Comparison of ENCODE assay signal across 8 mouse cellular contexts in genomic region chr17:34169279-34169678, GRCm38 (mm10). TPM values are rescaled to one million over a fixed set of nuclear protein-coding genes. Genes with fewer than 3 reads are reported as not detected.
DNase-seq lines count a peak whose midpoint lies in the region; ATAC-seq and TF ChIP-seq lines count a peak whose summit lies in the region.

No protein-coding gene starts in this region.

- WGBS in forebrain, embryonic 11.5 days, result 5% methylated on average over 2 of the region's 2 CpGs
- WGBS in forebrain, embryonic 16.5 days, result 2% methylated on average over 2 of the region's 2 CpGs
- WGBS in neural tube, embryonic 15.5 days, result 0% methylated on average over 2 of the region's 2 CpGs
- WGBS in hindbrain, postnatal 0 days, result 0% methylated on average over 2 of the region's 2 CpGs

- no peak for TF ChIP-seq POLR2A in bone marrow macrophage, adult 2 months (IDR thresholded peaks at IDR 0.05; ENCODE audit: borderline replicate concordance, low read depth, low read length)

- no peak overlapping the region for H3K9ac ChIP-seq in forebrain, embryonic 11.5 days (ENCODE audit: low read length)
- H3K9ac ChIP-seq in forebrain, embryonic 16.5 days (replicated peaks; ENCODE audit: low read depth, low read length), result no peak overlapping the region
- H3K9ac ChIP-seq in neural tube, embryonic 15.5 days (replicated peaks), result no peak overlapping the region
- H3K9ac ChIP-seq in hindbrain, postnatal 0 days (replicated peaks; ENCODE audit: low read length), result no peak overlapping the region

- H3K4me1 ChIP-seq in forebrain, embryonic 11.5 days (replicated peaks; ENCODE audit: control insufficient read depth, insufficient read depth, low read length), result no peaks in the 10 kb centered on the region
- H3K4me1 ChIP-seq in forebrain, embryonic 16.5 days (replicated peaks; ENCODE audit: control insufficient read depth, insufficient read depth, low read length), result no peaks in the 10 kb centered on the region
- H3K4me1 ChIP-seq in neural tube, embryonic 15.5 days, result no peaks in the 10 kb centered on the region
- H3K4me1 ChIP-seq in bone marrow macrophage, adult 2 months (ENCODE audit: control insufficient read depth, insufficient read depth, low read length), result peaks cover 7% of the 10 kb centered on the region
- H3K4me1 ChIP-seq in hindbrain, postnatal 0 days (ENCODE audit: insufficient read depth, low read length), result no peaks in the 10 kb centered on the region

- H3K27ac ChIP-seq in forebrain, embryonic 11.5 days (ENCODE audit: low read depth, low read length), result no peak overlapping the region
- H3K27ac ChIP-seq in forebrain, embryonic 16.5 days (ENCODE audit: low read length), result no peak overlapping the region
- no peak overlapping the region for H3K27ac ChIP-seq in neural tube, embryonic 15.5 days (replicated peaks)
- no peak overlapping the region for H3K27ac ChIP-seq in bone marrow macrophage, adult 2 months (ENCODE audit: insufficient read depth, low read depth, low read length)
- H3K27ac ChIP-seq in hindbrain, postnatal 0 days, result no peak overlapping the region

- DNase-seq in forebrain, embryonic 11.5 days (ENCODE audit: low spot score), result peak; percentile 62
- DNase-seq in neural tube, embryonic 10.5 days (ENCODE audit: extremely low spot score, low spot score), result peak; percentile 31
- DNase-seq in hindbrain, postnatal 0 days (ENCODE audit: low spot score), result peak; percentile 74
- peak; percentile 64 for DNase-seq in lung, postnatal 36 days
- DNase-seq in frontal cortex, postnatal 14 days (ENCODE audit: low spot score in 2 of 2), result no peak

- no peaks in the 10 kb centered on the region; the same call in 1 of the 2 replicates for H3K9me3 ChIP-seq in forebrain, embryonic 11.5 days (ENCODE audit: control insufficient read depth, low read length)
- peaks cover 5% of the 10 kb centered on the region; the same call in 1 of the 2 replicates for H3K9me3 ChIP-seq in forebrain, embryonic 16.5 days (ENCODE audit: control insufficient read depth, low read length)
- H3K9me3 ChIP-seq in neural tube, embryonic 15.5 days (replicated peaks), result no peaks in the 10 kb centered on the region
- 0 out of 2 replicates have a peak, but pooled peaks cover 3% of the 10 kb centered on the region for H3K9me3 ChIP-seq in hindbrain, postnatal 0 days (ENCODE audit: low read length)

- no peak overlapping the region for H3K4me2 ChIP-seq in forebrain, embryonic 11.5 days (ENCODE audit: low read depth, low read length, severe bottlenecking)
- H3K4me2 ChIP-seq in forebrain, embryonic 16.5 days (ENCODE audit: low read length), result no peak overlapping the region
- no peak overlapping the region for H3K4me2 ChIP-seq in neural tube, embryonic 15.5 days
- no peak overlapping the region for H3K4me2 ChIP-seq in hindbrain, postnatal 0 days (ENCODE audit: low read depth, low read length)

- no peaks in the 10 kb centered on the region for H3K36me3 ChIP-seq in forebrain, embryonic 11.5 days (ENCODE audit: control insufficient read depth, insufficient read depth, low read length)
- H3K36me3 ChIP-seq in forebrain, embryonic 16.5 days (ENCODE audit: control insufficient read depth, insufficient read depth), result no peaks in the 10 kb centered on the region
- H3K36me3 ChIP-seq in neural tube, embryonic 15.5 days, result no peaks in the 10 kb centered on the region
- no peaks in the 10 kb centered on the region for H3K36me3 ChIP-seq in hindbrain, postnatal 0 days (ENCODE audit: insufficient read depth, low read length)

- TF ChIP-seq CTCF in bone marrow macrophage, adult 2 months (IDR thresholded peaks at IDR 0.05; ENCODE audit: low read depth, low read length), result peak; percentile 72
- TF ChIP-seq CTCF in hindbrain, postnatal 0 days (IDR thresholded peaks at IDR 0.05; ENCODE audit: low read depth), result peak; percentile 75

- ATAC-seq in forebrain, embryonic 11.5 days (replicated peaks; ENCODE audit: low FRiP score), result no peak
- no peak for ATAC-seq in forebrain, embryonic 16.5 days
- ATAC-seq in neural tube, embryonic 15.5 days (ENCODE audit: low FRiP score), result no peak
- no peak for ATAC-seq in hindbrain, postnatal 0 days

- H3K4me3 ChIP-seq in forebrain, embryonic 11.5 days (ENCODE audit: low read depth, low read length), result no peak overlapping the region
- no peak overlapping the region for H3K4me3 ChIP-seq in forebrain, embryonic 16.5 days (replicated peaks; ENCODE audit: low read length)
- no peak overlapping the region for H3K4me3 ChIP-seq in neural tube, embryonic 15.5 days (replicated peaks)
- H3K4me3 ChIP-seq in bone marrow macrophage, adult 2 months (ENCODE audit: insufficient read depth, low read length), result no peak overlapping the region
- no peak overlapping the region for H3K4me3 ChIP-seq in hindbrain, postnatal 0 days (ENCODE audit: low read length)

- no peaks in the 10 kb centered on the region for H3K27me3 ChIP-seq in forebrain, embryonic 11.5 days (ENCODE audit: control insufficient read depth, insufficient read depth, low read length)
- H3K27me3 ChIP-seq in forebrain, embryonic 16.5 days (replicated peaks; ENCODE audit: control insufficient read depth, insufficient read depth, low read length), result no peaks in the 10 kb centered on the region; the same call in 1 of the 2 replicates
- H3K27me3 ChIP-seq in neural tube, embryonic 15.5 days (replicated peaks), result no peaks in the 10 kb centered on the region; the same call in 1 of the 2 replicates
- no peaks in the 10 kb centered on the region for H3K27me3 ChIP-seq in hindbrain, postnatal 0 days (ENCODE audit: insufficient read depth, low read length)

RNA-seq across cellular contexts. Expression of gene H2-DMb1, which starts 16.4 kb away (rescaled TPM):
- 0.15 and 0.87 TPM in 2 replicates for polyA plus RNA-seq in forebrain, embryonic 11.5 days (2014; fragmentation: Nextera tagmentation; extraction: Ambion mirVana)
- 0.66 and 0.98 TPM in 2 replicates for polyA plus RNA-seq in forebrain, embryonic 16.5 days (2015; fragmentation: Nextera tagmentation; extraction: Ambion mirVana)
- 0.29 and 4.2 TPM in 2 replicates for polyA plus RNA-seq in neural tube, embryonic 15.5 days (2015; fragmentation: Nextera tagmentation; extraction: Ambion mirVana)
- 232 and 258 TPM in 2 replicates for polyA plus RNA-seq in bone marrow macrophage, adult 2 months (2012; ENCODE audit: insufficient read depth, insufficient read length, missing spikeins)
- total RNA-seq in hindbrain, postnatal 0 days (2014; rRNA removed), result 1.8 and 3.0 TPM in 2 replicates
- 1.4 and 1.8 TPM in 2 replicates for polyA plus RNA-seq in hindbrain, postnatal 0 days (2015; fragmentation: Nextera tagmentation; extraction: Ambion mirVana)

RNA-seq across cellular contexts. Expression of gene Tap1, which starts 18.1 kb away (rescaled TPM):
- 1.6 and 1.7 TPM in 2 replicates for polyA plus RNA-seq in forebrain, embryonic 11.5 days (2014; fragmentation: Nextera tagmentation; extraction: Ambion mirVana)
- 1.9 and 2.6 TPM in 2 replicates for polyA plus RNA-seq in forebrain, embryonic 16.5 days (2015; fragmentation: Nextera tagmentation; extraction: Ambion mirVana)
- 3.5 and 12.0 TPM in 2 replicates for polyA plus RNA-seq in neural tube, embryonic 15.5 days (2015; fragmentation: Nextera tagmentation; extraction: Ambion mirVana)
- polyA plus RNA-seq in bone marrow macrophage, adult 2 months (2012; ENCODE audit: insufficient read depth, insufficient read length, missing spikeins), result 56.2 and 60.8 TPM in 2 replicates
- 14.0 and 14.1 TPM in 2 replicates for total RNA-seq in hindbrain, postnatal 0 days (2014; rRNA removed)
- polyA plus RNA-seq in hindbrain, postnatal 0 days (2015; fragmentation: Nextera tagmentation; extraction: Ambion mirVana), result 8.0 and 8.1 TPM in 2 replicates

RNA-seq across cellular contexts. Expression of gene Psmb9, which starts 18.3 kb away (rescaled TPM):
- 0.99 and 1.6 TPM in 2 replicates for polyA plus RNA-seq in forebrain, embryonic 11.5 days (2014; fragmentation: Nextera tagmentation; extraction: Ambion mirVana)
- polyA plus RNA-seq in forebrain, embryonic 16.5 days (2015; fragmentation: Nextera tagmentation; extraction: Ambion mirVana), result 0.43 and 1.5 TPM in 2 replicates
- 2.1 and 35.0 TPM in 2 replicates for polyA plus RNA-seq in neural tube, embryonic 15.5 days (2015; fragmentation: Nextera tagmentation; extraction: Ambion mirVana)
- 134 TPM in 2 replicates for polyA plus RNA-seq in bone marrow macrophage, adult 2 months (2012; ENCODE audit: insufficient read depth, insufficient read length, missing spikeins)
- total RNA-seq in hindbrain, postnatal 0 days (2014; rRNA removed), result 0.68 and 4.3 TPM in 2 replicates
- polyA plus RNA-seq in hindbrain, postnatal 0 days (2015; fragmentation: Nextera tagmentation; extraction: Ambion mirVana), result 2.8 and 4.2 TPM in 2 replicates

RNA-seq across cellular contexts. Expression of gene H2-DMb2, which starts 26.2 kb away (rescaled TPM):
- polyA plus RNA-seq in forebrain, embryonic 11.5 days (2014; fragmentation: Nextera tagmentation; extraction: Ambion mirVana), result 0.15 TPM in 1 of 2 replicates, not detected in the other
- polyA plus RNA-seq in forebrain, embryonic 16.5 days (2015; fragmentation: Nextera tagmentation; extraction: Ambion mirVana), result 0.43 and 0.90 TPM in 2 replicates
- 0.17 and 5.5 TPM in 2 replicates for polyA plus RNA-seq in neural tube, embryonic 15.5 days (2015; fragmentation: Nextera tagmentation; extraction: Ambion mirVana)
- polyA plus RNA-seq in bone marrow macrophage, adult 2 months (2012; ENCODE audit: insufficient read depth, insufficient read length, missing spikeins), result 3.0 and 4.9 TPM in 2 replicates
- total RNA-seq in hindbrain, postnatal 0 days (2014; rRNA removed), result 0.16 TPM in 1 of 2 replicates, not detected in the other
- 0.58 and 0.59 TPM in 2 replicates for polyA plus RNA-seq in hindbrain, postnatal 0 days (2015; fragmentation: Nextera tagmentation; extraction: Ambion mirVana)

RNA-seq across cellular contexts. Expression of gene Psmb8, which starts 28.2 kb away (rescaled TPM):
- 1.5 and 1.6 TPM in 2 replicates for polyA plus RNA-seq in forebrain, embryonic 11.5 days (2014; fragmentation: Nextera tagmentation; extraction: Ambion mirVana)
- 1.5 and 2.5 TPM in 2 replicates for polyA plus RNA-seq in forebrain, embryonic 16.5 days (2015; fragmentation: Nextera tagmentation; extraction: Ambion mirVana)
- 3.8 and 80.4 TPM in 2 replicates for polyA plus RNA-seq in neural tube, embryonic 15.5 days (2015; fragmentation: Nextera tagmentation; extraction: Ambion mirVana)
- 201 and 204 TPM in 2 replicates for polyA plus RNA-seq in bone marrow macrophage, adult 2 months (2012; ENCODE audit: insufficient read depth, insufficient read length, missing spikeins)
- total RNA-seq in hindbrain, postnatal 0 days (2014; rRNA removed), result 2.8 and 5.0 TPM in 2 replicates
- 6.5 and 6.9 TPM in 2 replicates for polyA plus RNA-seq in hindbrain, postnatal 0 days (2015; fragmentation: Nextera tagmentation; extraction: Ambion mirVana)

Comparison
In these comparisons a context has a peak if more than half of its experiments do, and no peak if none do; other contexts are left out.
1. DNase-seq: peak in forebrain, embryonic 11.5 days (single experiment), neural tube, embryonic 10.5 days (single experiment), hindbrain, postnatal 0 days (single experiment) and lung, postnatal 36 days (single experiment); none in frontal cortex, postnatal 14 days (0 of 2).
2. RNA of gene H2-DMb1, which starts 16.4 kb away (polyA plus RNA-seq): 232 to 258 TPM in bone marrow macrophage, adult 2 months; 1.4 to 1.8 TPM in hindbrain, postnatal 0 days, 0.66 to 0.98 TPM in forebrain, embryonic 16.5 days, 0.29 to 4.2 TPM in neural tube, embryonic 15.5 days and 0.15 to 0.87 TPM in forebrain, embryonic 11.5 days; every median in the first group is over 10 times any median in the second.